Mouse (Mus musculus) small intestine, adult 2 months (tissue): ENCODE results near the gene Gjb3. TPM values are rescaled to one million over a fixed set of nuclear protein-coding genes. Genes with fewer than 3 reads are reported as not detected.
A peak's percentile ranks its signal among the peaks of the same experiment; 100 is the strongest.

Experiments used
- H3K27ac ChIP-seq: fragments of 200-500 bp; 2 replicates; pipeline ENCODE4 v1.5.1; 2012; ENCODE audit warnings: low read depth, low read length, control low read depth, inconsistent platforms; ENCODE audit not compliant: insufficient read depth
- H3K27me3 ChIP-seq: fragments of 200-500 bp; 2 replicates; pipeline ENCODE4 v1.6.1; 2012; ENCODE audit warnings: mild to moderate bottlenecking, moderate library complexity, low read length, inconsistent platforms; ENCODE audit not compliant: control insufficient read depth, insufficient read depth
- H3K36me3 ChIP-seq: fragments of 200-500 bp; 2 replicates; pipeline ENCODE4 v1.6.1; 2012; ENCODE audit warnings: mild to moderate bottlenecking, low read length, control low read depth, inconsistent platforms; ENCODE audit not compliant: control insufficient read depth, insufficient read depth
- H3K4me1 ChIP-seq: fragments of 200-500 bp; 2 replicates; pipeline ENCODE4 v1.6.1; 2012; ENCODE audit warnings: low read length, inconsistent platforms, mixed read lengths; ENCODE audit not compliant: control insufficient read depth, insufficient read depth, insufficient read length
- H3K4me3 ChIP-seq: fragments of 200-500 bp; 2 replicates; pipeline ENCODE4 v1.5.1; 2012; ENCODE audit warnings: low read depth, mild to moderate bottlenecking, control low read depth, inconsistent platforms, low read length, moderate library complexity
- CTCF ChIP-seq: fragments of 200-500 bp; IDR thresholded peaks from 2 replicates; pipeline ENCODE4 v1.5.1; 2012; ENCODE audit warnings: low read depth, mild to moderate bottlenecking, control low read depth, inconsistent platforms, low read length, moderate library complexity, mixed read lengths; ENCODE audit not compliant: insufficient replicate concordance, insufficient read length; ENCODE audit errors: extremely low read depth
- POLR2A ChIP-seq: fragments of 200-500 bp; IDR thresholded peaks from 2 replicates; pipeline ENCODE4 v1.6.1; 2012; ENCODE audit warnings: low read depth, mild to moderate bottlenecking, control low read depth, inconsistent platforms, low read length, moderate library complexity
- WGBS: fragments of 180-500 bp; shearing (Covaris S2); methylation state at CpG from one replicate; pipeline ENCODE4 v1.1.7; 2018; 5-methylcytosine and 5-hydroxymethylcytosine counted together
- polyA plus RNA-seq: library from polyadenylated mRNA; depleted of rRNA; stranded (reverse); fragments of >200 nt; gene quantifications from 2 replicates; pipeline ENCODE4 v1.2.3, GENCODE M21; 2012

The Gjb3 gene
- polyA plus RNA-seq, 1 experiment: 21.3 TPM

DNA sequence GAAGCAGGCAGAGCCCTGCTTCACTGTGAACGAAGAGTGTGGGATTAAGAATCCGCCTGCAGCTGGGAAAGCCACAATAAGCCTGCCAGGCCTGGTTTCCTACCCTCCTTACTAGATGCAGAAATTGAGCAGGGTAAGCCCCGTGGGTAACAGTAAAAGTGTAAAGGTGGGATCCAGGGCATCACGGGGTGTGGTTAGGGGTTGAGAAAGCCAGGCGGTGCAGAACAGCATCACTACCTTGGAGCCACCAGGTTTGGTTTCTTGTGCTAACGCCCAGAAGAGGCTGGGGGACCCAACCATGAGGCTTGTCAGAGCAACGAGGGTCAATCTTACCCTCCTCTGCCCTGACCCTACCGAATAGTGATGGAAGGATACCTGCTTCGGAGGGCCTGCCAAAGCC is 16.1 kb downstream of the Gjb3 start:
- TF ChIP-seq CTCF (no peak), POLR2A (no peak)
- Histone ChIP-seq H3K4me3 (no peak overlapping the region), H3K27me3 (peaks cover 11% of the 10 kb centered on the region; the same call in 1 of the 2 replicates), H3K27ac (no peak overlapping the region), H3K36me3 (no peaks in the 10 kb centered on the region), H3K4me1 (no peaks in the 10 kb centered on the region; the same call in 1 of the 2 replicates)
- WGBS: 62% methylated on average over 9 of the region's 9 CpGs

DNA sequence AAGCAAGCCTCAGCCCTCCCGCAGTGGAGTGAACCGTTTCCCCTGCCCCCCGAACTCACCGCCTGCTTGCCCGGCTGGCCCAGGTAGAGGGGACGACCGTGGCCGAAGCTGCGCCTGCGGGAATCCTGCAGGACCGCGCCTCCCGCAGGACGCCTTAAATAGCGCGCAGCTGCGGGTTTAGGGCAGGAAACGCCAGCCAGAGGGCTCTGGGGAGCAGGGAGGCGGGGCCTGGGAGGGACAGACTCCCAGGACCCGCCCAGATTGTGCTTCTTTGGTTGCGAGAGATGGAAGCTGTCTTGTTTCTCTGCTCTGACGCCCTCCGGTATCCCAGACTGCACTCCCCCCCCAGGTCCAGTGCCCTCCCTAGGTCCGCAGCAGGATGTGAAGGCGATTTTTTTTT is 16.8 kb downstream of the Gjb3 start, which contains the start of gene Gja4:
TSS of gene Gja4 (minus strand) at position 179 of the 400 bp plus-strand sequence.
- peak within 1 kb of the TSS; percentile 63 for H3K4me3 ChIP-seq
- 1% methylated on average over 25 of the region's 25 CpGs for WGBS
- H3K4me1 ChIP-seq: no peaks in the 10 kb centered on the region; the same call in 1 of the 2 replicates

GRCm38 (mm10) chr4:127312349-127312748 is 18.3 kb downstream of the Gjb3 start:
- TF ChIP-seq CTCF (no peak), POLR2A (no peak)
- H3K27ac ChIP-seq: no peak overlapping the region
- H3K27me3 ChIP-seq: peaks cover 11% of the 10 kb centered on the region; the same call in 1 of the 2 replicates
- H3K4me3 ChIP-seq: peak overlapping the region; percentile 63
- 56% methylated on average over 24 of the region's 24 CpGs for WGBS
- H3K4me1 ChIP-seq: no peaks in the 10 kb centered on the region; the same call in 1 of the 2 replicates
- H3K36me3 ChIP-seq: no peaks in the 10 kb centered on the region

More for the DNA sequence above, 16.8 kb downstream of the Gjb3 start, which contains the start of gene Gja4:
- TF ChIP-seq POLR2A: no peak
- TF ChIP-seq CTCF: no peak
- H3K27me3 ChIP-seq: peaks cover 11% of the 10 kb centered on the region; the same call in 1 of the 2 replicates
- no peak within 1 kb of the TSS for H3K27ac ChIP-seq
- H3K36me3 ChIP-seq: no peaks in the 10 kb centered on the region

DNA sequence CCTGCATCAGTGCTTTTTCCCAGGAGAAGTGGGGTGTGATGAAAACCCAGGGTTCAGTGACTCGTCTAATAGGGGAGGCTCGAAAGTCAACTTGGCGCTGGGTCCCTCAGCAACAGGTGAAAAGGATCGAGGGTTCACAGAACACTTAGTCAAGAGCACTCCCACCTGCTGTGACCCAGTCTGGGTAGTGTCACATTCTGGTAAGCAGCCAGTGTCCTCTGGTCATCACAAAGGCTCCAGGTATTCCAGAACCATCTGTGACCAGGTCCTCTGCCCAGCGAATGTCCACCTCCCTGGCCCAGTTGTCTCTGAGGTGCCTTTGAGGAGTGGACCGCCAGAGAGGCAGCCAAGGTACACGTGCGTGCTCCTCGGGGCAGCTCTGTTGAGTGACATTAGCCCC is 19.1 kb downstream of the Gjb3 start:
- Histone ChIP-seq H3K4me1 (no peaks in the 10 kb centered on the region; the same call in 1 of the 2 replicates), H3K27ac (no peak overlapping the region), H3K36me3 (no peaks in the 10 kb centered on the region), H3K4me3 (peak overlapping the region; percentile 63), H3K27me3 (peaks cover 11% of the 10 kb centered on the region; the same call in 1 of the 2 replicates)
- WGBS: 42% methylated on average over 9 of the region's 9 CpGs
- no peak for TF ChIP-seq POLR2A
- TF ChIP-seq CTCF: no peak

GRCm38 (mm10) chr4:127306915-127307314 is 23.7 kb downstream of the Gjb3 start:
- TF ChIP-seq CTCF (no peak), POLR2A (no peak)
- Histone ChIP-seq H3K4me1 (no peaks in the 10 kb centered on the region), H3K27ac (no peak overlapping the region), H3K4me3 (no peak overlapping the region), H3K36me3 (no peaks in the 10 kb centered on the region), H3K27me3 (no peaks in the 10 kb centered on the region)
- whole genome bisulfite sequencing: 49% methylated on average over 2 of the region's 2 CpGs

DNA sequence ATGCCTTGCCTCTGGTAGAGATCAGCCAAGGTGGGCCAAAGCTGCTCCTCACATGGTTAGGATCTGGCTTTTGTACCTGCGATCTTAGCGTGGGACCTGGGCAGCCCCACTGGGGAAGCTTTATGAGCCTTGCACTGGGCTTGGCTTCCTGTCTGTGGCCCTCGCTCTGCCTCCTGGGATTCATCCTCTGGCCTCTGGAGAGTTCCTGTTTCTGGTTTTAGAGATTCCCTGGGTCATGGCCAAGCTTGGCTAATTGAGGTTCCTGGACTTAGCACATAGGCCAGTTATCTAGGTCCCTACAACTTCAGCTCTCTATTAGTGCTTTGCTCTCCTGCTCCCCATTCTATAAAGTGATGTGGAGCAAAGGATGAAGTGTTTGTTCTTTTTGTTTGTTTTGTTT is 26.8 kb downstream of the Gjb3 start:
- Histone ChIP-seq H3K27ac (no peak overlapping the region), H3K4me1 (no peaks in the 10 kb centered on the region), H3K27me3 (no peaks in the 10 kb centered on the region), H3K4me3 (no peak overlapping the region), H3K36me3 (no peaks in the 10 kb centered on the region)
- no peak for TF ChIP-seq POLR2A
- TF ChIP-seq CTCF: no peak
- WGBS: 67% methylated on average over 3 of the region's 3 CpGs

DNA sequence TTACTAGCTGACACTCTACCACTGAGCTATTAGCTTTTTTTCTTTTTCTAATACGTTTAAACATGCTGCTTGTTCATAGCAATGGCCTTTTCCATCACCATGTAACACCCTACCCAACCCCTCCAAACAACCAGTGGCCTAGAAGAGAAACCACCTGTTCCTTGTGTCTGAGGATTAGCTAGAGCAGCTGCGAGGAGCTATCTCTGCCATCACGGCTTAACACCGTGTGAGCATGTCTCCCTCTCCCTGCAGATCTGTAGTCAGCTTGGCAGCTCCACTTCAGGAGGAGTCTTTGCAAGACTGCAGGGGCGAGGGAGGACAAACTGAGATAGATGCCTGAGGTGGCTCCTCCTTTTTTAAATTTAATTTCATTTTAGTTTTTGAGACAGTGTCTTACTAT is 30.1 kb downstream of the Gjb3 start:
- H3K4me1 ChIP-seq: no peaks in the 10 kb centered on the region
- 58% methylated on average over 5 of the region's 5 CpGs for WGBS
- no peak overlapping the region for H3K27ac ChIP-seq
- no peak overlapping the region for H3K4me3 ChIP-seq
- TF ChIP-seq CTCF (no peak), POLR2A (no peak)
- H3K27me3 ChIP-seq: no peaks in the 10 kb centered on the region
- H3K36me3 ChIP-seq: no peaks in the 10 kb centered on the region
